Mouse (Mus musculus): Measurements from ENCODE around the gene Id2. TPM values are rescaled to one million over a fixed set of nuclear protein-coding genes. Genes with fewer than 3 reads are reported as not detected.

Id2 gene
- polyA plus RNA-seq, 1 experiment from 2014 or later: 400 TPM

DNA sequence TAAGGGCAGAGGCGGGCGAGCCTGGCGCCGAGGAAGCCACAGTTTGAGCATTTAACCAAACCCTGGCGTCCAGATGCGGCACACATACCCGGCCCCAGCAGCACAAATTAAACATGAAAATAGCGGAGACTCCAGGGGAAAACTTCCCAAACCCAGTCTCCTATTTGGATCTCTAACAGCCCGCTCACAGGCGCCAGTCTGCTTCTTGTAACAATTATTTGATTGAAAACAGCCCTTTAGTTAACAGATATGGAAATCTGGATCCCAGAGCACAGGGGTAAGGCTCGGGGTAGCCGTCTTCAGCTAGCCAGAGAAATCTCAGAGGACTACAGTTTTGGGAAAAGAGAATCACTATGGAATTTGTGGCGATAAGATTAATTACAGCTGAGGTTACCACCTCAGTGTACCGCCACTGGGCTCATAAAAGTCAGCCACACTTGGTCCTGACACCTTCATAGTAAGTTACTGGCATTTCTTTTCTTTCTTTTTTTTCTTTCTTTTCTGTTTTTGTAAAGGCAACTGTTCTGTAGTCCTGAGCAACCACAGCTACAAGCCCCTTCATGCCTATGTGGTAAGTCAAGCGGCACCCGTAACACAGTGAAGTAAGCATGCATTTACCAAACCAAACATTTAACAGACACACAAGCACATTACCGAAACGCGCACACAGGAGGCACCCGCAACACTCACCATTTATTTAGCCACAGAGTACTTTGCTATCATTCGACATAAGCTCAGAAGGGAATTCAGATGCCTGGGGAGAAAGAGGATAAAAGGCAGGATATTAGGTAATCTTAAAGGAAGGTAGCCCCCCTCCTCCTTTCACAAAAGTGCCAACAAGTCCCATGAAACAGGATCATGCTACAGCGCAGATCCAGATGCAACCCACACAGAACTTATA, 2.1 kb downstream of the Id2 start:
- H3K4me1 ChIP-seq: peaks cover 57% of the 10 kb centered on the region
- no peaks in the 10 kb centered on the region for H3K9me3 ChIP-seq
- DNase-seq (ENCODE audit: low spot score): peak; percentile 74
- peaks cover 6% of the 10 kb centered on the region; the same call in 1 of the 2 replicates for H3K36me3 ChIP-seq (replicated peaks)
- H3K27me3 ChIP-seq (replicated peaks; ENCODE audit: low read depth, poor library complexity, severe bottlenecking): peaks cover 11% of the 10 kb centered on the region
- peak overlapping the region; percentile 99 for H3K27ac ChIP-seq (replicated peaks)
- under 1% methylated on average over 22 of the region's 22 CpGs for WGBS
- H3K4me3 ChIP-seq: peak overlapping the region; percentile 76

DNA sequence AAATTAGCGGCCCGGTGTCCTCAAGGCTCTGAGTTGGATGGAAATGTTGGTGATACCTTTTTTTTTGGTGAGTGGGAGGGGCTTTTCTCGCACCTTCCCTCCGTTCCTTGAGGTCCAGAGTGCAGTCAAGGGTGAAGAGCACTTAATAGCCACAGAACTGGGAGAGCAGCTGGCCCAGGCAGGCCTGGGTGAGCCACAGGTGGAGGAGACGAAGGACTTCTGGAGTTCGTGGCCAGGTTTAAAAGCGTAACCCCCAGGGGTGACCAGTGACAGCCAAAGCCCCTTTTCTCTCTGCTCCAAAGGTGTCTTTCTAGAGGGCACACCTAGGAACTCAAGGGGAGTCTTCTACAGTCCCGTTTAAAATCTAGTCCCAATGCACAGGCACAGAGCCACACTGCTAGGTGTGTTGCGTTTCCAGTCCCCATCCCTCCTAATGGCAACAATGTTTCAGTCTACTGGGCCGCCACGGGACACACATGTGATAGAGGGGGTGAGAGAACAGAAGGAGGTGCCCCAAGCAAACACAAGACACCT, 3.6 kb downstream of the Id2 start:
- peaks cover 48% of the 10 kb centered on the region for H3K4me1 ChIP-seq
- peaks cover 6% of the 10 kb centered on the region; the same call in 1 of the 2 replicates for H3K36me3 ChIP-seq (replicated peaks)
- H3K27me3 ChIP-seq (replicated peaks; ENCODE audit: low read depth, poor library complexity, severe bottlenecking): peaks cover 11% of the 10 kb centered on the region
- H3K27ac ChIP-seq (replicated peaks): peak overlapping the region; percentile 81
- WGBS: 13% methylated on average over 11 of the region's 11 CpGs
- H3K9me3 ChIP-seq: no peaks in the 10 kb centered on the region
- peak overlapping the region; percentile 76 for H3K4me3 ChIP-seq
- no peak for DNase-seq (ENCODE audit: low spot score)

DNA sequence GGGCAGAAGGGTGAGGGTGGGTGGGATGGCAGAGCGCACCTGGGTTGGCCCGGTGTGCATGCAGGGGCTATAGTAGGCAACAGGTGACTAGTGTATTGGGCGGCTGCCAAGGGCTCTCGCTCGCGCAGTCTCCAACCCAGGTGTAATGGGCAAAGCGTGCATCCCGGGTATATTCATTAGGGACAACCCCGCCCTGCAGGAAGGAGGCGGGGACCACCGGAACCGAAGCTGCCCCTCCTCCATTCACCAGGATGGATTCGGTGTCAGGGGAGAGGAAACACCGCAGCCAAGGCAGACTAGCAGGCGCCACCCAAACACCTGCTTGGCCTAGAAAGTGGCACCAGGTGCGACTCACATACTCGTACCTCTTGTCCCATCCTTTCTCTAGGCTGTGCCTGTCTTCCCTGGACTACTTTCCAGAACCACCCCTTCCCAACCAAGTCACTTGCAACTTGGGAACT, 4.2 kb downstream of the Id2 start:
- peak; percentile 81 for DNase-seq (ENCODE audit: low spot score)
- H3K4me1 ChIP-seq: peaks cover 43% of the 10 kb centered on the region
- 2% methylated on average over 17 of the region's 17 CpGs for WGBS
- peak overlapping the region; percentile 81 for H3K27ac ChIP-seq (replicated peaks)
- peaks cover 6% of the 10 kb centered on the region; the same call in 1 of the 2 replicates for H3K36me3 ChIP-seq (replicated peaks)
- H3K9me3 ChIP-seq: no peaks in the 10 kb centered on the region
- peaks cover 11% of the 10 kb centered on the region for H3K27me3 ChIP-seq (replicated peaks; ENCODE audit: low read depth, poor library complexity, severe bottlenecking)
- peak overlapping the region; percentile 76 for H3K4me3 ChIP-seq

GRCm38 (mm10) chr12:25092027-25092704, 4.8 kb downstream of the Id2 start:
- H3K27me3 ChIP-seq (replicated peaks; ENCODE audit: low read depth, poor library complexity, severe bottlenecking): peaks cover 11% of the 10 kb centered on the region
- peaks cover 36% of the 10 kb centered on the region for H3K4me1 ChIP-seq
- H3K9me3 ChIP-seq: no peaks in the 10 kb centered on the region
- peak overlapping the region; percentile 76 for H3K4me3 ChIP-seq
- peaks cover 6% of the 10 kb centered on the region; the same call in 1 of the 2 replicates for H3K36me3 ChIP-seq (replicated peaks)
- DNase-seq (ENCODE audit: low spot score): peak; percentile 92
- WGBS: 7% methylated on average over 25 of the region's 25 CpGs
- H3K27ac ChIP-seq (replicated peaks): peak overlapping the region; percentile 81

- 43% methylated on average over 1 of the region's 1 CpGs for WGBS
- Histone ChIP-seq H3K4me3 (no peak overlapping the region), H3K27me3 (replicated peaks; ENCODE audit: low read depth, poor library complexity, severe bottlenecking) (peaks cover 11% of the 10 kb centered on the region), H3K9me3 (no peaks in the 10 kb centered on the region), H3K27ac (replicated peaks) (no peak overlapping the region), H3K36me3 (replicated peaks) (peaks cover 6% of the 10 kb centered on the region; the same call in 1 of the 2 replicates), H3K4me1 (peaks cover 26% of the 10 kb centered on the region)
- no peak for DNase-seq (ENCODE audit: low spot score)
Measured at GRCm38 (mm10) chr12:25089433-25089832, 7.5 kb downstream of the Id2 start.

GRCm38 (mm10) chr12:25086966-25087365, 10.0 kb downstream of the Id2 start:
- Histone ChIP-seq H3K36me3 (replicated peaks) (no peaks in the 10 kb centered on the region), H3K4me3 (no peak overlapping the region), H3K9me3 (no peaks in the 10 kb centered on the region), H3K27ac (replicated peaks) (no peak overlapping the region), H3K4me1 (peaks cover 19% of the 10 kb centered on the region), H3K27me3 (replicated peaks; ENCODE audit: low read depth, poor library complexity, severe bottlenecking) (0 out of 2 replicates have a peak, but pooled peaks cover 4% of the 10 kb centered on the region)
- 78% methylated on average over 4 of the region's 4 CpGs for WGBS
- DNase-seq (ENCODE audit: low spot score): no peak

- peak; percentile 23 for DNase-seq (ENCODE audit: low spot score)
- WGBS: 38% methylated on average over 26 of the region's 26 CpGs
- Histone ChIP-seq H3K36me3 (replicated peaks) (no peaks in the 10 kb centered on the region), H3K9me3 (no peaks in the 10 kb centered on the region), H3K27me3 (replicated peaks; ENCODE audit: low read depth, poor library complexity, severe bottlenecking) (0 out of 2 replicates have a peak, but pooled peaks cover 4% of the 10 kb centered on the region), H3K27ac (replicated peaks) (no peak overlapping the region; the same call in none of the 2 replicates), H3K4me1 (peaks cover 10% of the 10 kb centered on the region), H3K4me3 (peak overlapping the region; percentile 42)
Measured at GRCm38 (mm10) chr12:25083260-25084178, 13.4 kb downstream of the Id2 start.

- H3K27me3 ChIP-seq (replicated peaks; ENCODE audit: low read depth, poor library complexity, severe bottlenecking): no peaks in the 10 kb centered on the region
- no peaks in the 10 kb centered on the region for H3K4me1 ChIP-seq
- H3K36me3 ChIP-seq (replicated peaks): no peaks in the 10 kb centered on the region
- no peak overlapping the region for H3K27ac ChIP-seq (replicated peaks)
- no peaks in the 10 kb centered on the region for H3K9me3 ChIP-seq
- no peak for DNase-seq (ENCODE audit: low spot score)
- no peak overlapping the region for H3K4me3 ChIP-seq
- WGBS: 89% methylated on average over 3 of the region's 3 CpGs
Measured at GRCm38 (mm10) chr12:25074344-25074743, 22.6 kb downstream of the Id2 start.

DNA sequence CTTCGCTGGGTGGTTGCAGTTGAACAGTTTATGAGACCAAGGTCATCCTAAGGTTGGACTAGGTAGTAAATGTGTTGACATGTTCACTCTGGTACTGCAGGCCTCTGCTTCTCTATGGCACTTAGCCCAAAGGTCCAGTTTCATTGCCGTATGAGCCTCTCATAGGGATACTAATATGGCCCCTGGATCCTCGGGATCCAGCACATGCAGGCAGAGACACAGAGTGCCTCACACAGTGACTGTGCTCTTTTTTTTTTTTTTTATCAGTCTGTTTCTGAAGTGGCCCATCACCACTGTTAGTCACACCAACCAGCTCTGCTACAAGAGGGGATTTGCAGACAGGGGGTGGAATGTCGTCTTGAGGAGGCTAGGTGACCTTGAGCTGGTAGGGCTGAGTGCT, 23.6 kb downstream of the Id2 start:
- H3K27ac ChIP-seq (replicated peaks): no peak overlapping the region
- no peaks in the 10 kb centered on the region for H3K4me1 ChIP-seq
- no peak overlapping the region for H3K4me3 ChIP-seq
- 86% methylated on average over 4 of the region's 4 CpGs for WGBS
- no peaks in the 10 kb centered on the region for H3K27me3 ChIP-seq (replicated peaks; ENCODE audit: low read depth, poor library complexity, severe bottlenecking)
- no peak for DNase-seq (ENCODE audit: low spot score)
- no peaks in the 10 kb centered on the region for H3K9me3 ChIP-seq
- no peaks in the 10 kb centered on the region for H3K36me3 ChIP-seq (replicated peaks)

- Histone ChIP-seq H3K36me3 (replicated peaks) (peaks cover 20% of the 10 kb centered on the region), H3K27me3 (replicated peaks; ENCODE audit: low read depth, poor library complexity, severe bottlenecking) (no peaks in the 10 kb centered on the region), H3K4me3 (no peak overlapping the region), H3K4me1 (no peaks in the 10 kb centered on the region), H3K27ac (replicated peaks) (no peak overlapping the region), H3K9me3 (no peaks in the 10 kb centered on the region)
- WGBS: 88% methylated on average over 6 of the region's 6 CpGs
- DNase-seq (ENCODE audit: low spot score): no peak
Measured at GRCm38 (mm10) chr12:25062264-25062663, 34.7 kb downstream of the Id2 start.

DNA sequence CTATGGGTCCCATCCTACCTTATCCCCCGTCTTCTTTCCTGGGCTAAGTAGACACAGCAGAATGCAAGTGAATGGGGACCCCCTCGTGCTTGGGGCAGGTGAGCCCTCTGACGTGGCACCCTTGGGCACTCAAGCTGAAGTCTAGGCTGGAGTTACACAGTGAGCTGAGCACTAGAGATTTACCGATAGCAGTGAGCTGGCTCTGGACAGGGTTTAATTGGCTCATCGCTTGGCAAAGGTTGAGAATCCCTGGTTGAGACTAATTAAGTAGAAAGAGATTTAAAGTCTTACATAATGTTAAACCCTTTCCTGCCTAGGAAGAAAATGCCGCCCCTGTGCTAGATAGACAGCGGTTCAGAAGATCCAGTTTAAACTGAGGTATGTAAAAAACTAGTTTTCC, 36.0 kb downstream of the Id2 start:
- no peak for DNase-seq (ENCODE audit: low spot score)
- 82% methylated on average over 7 of the region's 7 CpGs for WGBS

More for the DNA sequence above, 36.0 kb downstream of the Id2 start:
- H3K4me1 ChIP-seq: no peaks in the 10 kb centered on the region
- H3K27me3 ChIP-seq (replicated peaks; ENCODE audit: low read depth, poor library complexity, severe bottlenecking): no peaks in the 10 kb centered on the region
- H3K4me3 ChIP-seq: no peak overlapping the region
- no peak overlapping the region for H3K27ac ChIP-seq (replicated peaks)
- peaks cover 28% of the 10 kb centered on the region for H3K36me3 ChIP-seq (replicated peaks)
- no peaks in the 10 kb centered on the region for H3K9me3 ChIP-seq
